Mouse (Mus musculus) monocyte, adult 5-6 weeks (primary cell): Measurements from ENCODE around the gene Ccdc92. TPM values are rescaled to one million over a fixed set of nuclear protein-coding genes. Genes with fewer than 3 reads are reported as not detected.

Experiments used
- ATAC-seq: fragments of 153-309, 156-312 bp; replicated peaks from 2 replicates; pipeline ENCODE4 v1.8.0; 2017; ENCODE audit warnings: mild to moderate bottlenecking; ENCODE audit not compliant: low TSS enrichment, insufficient number of reproducible peaks, severe bottlenecking, poor library complexity, low FRiP score
- total RNA-seq: library from RNA; stranded (forward); fragments of 200-1000, 200-491, 200-594 nt; gene quantifications from 3 replicates; pipeline ENCODE4 v1.2.3, GENCODE M21; 2017

Ccdc92 gene
- 0.96 to 9.1 TPM (median 1.6 TPM) in 3 replicates for total RNA-seq

GRCm38 (mm10) chr5:124862013-124862866 is at the start of gene Ccdc92, which contains the start of gene Zfp664:
Ccdc92 (minus strand) TSS chr5:124862424.
Zfp664 (plus strand) TSS chr5:124862691.
- peak; percentile 92 for ATAC-seq

- no peak for ATAC-seq
Measured at GRCm38 (mm10) chr5:124908860-124909259, 46.6 kb upstream of the Ccdc92 start.

GRCm38 (mm10) chr5:124906890-124907289 is 44.7 kb upstream of the Ccdc92 start:
- ATAC-seq, result no peak

GRCm38 (mm10) chr5:124903852-124904251 is 41.6 kb upstream of the Ccdc92 start:
- ATAC-seq, result no peak

GRCm38 (mm10) chr5:124902195-124902594 is 40.0 kb upstream of the Ccdc92 start:
- ATAC-seq, result no peak

- no peak for ATAC-seq
Measured at GRCm38 (mm10) chr5:124901675-124902074, 39.5 kb upstream of the Ccdc92 start.

GRCm38 (mm10) chr5:124900738-124901490 is 38.7 kb upstream of the Ccdc92 start:
- no peak for ATAC-seq

- ATAC-seq, result peak; percentile 93
Measured at GRCm38 (mm10) chr5:124899945-124900631, 37.9 kb upstream of the Ccdc92 start.

GRCm38 (mm10) chr5:124896135-124896534 is 33.9 kb upstream of the Ccdc92 start:
- no peak for ATAC-seq

GRCm38 (mm10) chr5:124891921-124892370 is 29.7 kb upstream of the Ccdc92 start:
- no peak for ATAC-seq

GRCm38 (mm10) chr5:124888661-124889060 is 26.4 kb upstream of the Ccdc92 start:
- no peak for ATAC-seq

- ATAC-seq, result no peak
Measured at GRCm38 (mm10) chr5:124883877-124884276, 21.7 kb upstream of the Ccdc92 start.

- ATAC-seq, result no peak
Measured at GRCm38 (mm10) chr5:124879801-124880200, 17.6 kb upstream of the Ccdc92 start.

- no peak for ATAC-seq
Measured at GRCm38 (mm10) chr5:124879251-124879650, 17.0 kb upstream of the Ccdc92 start.

GRCm38 (mm10) chr5:124873890-124874601 is 11.8 kb upstream of the Ccdc92 start:
- no peak for ATAC-seq

GRCm38 (mm10) chr5:124873096-124873495 is 10.9 kb upstream of the Ccdc92 start:
- no peak for ATAC-seq

GRCm38 (mm10) chr5:124872033-124872432 is 9.8 kb upstream of the Ccdc92 start:
- no peak for ATAC-seq

GRCm38 (mm10) chr5:124868981-124869380 is 6.8 kb upstream of the Ccdc92 start:
- ATAC-seq, result no peak
